Mouse (Mus musculus) frontal cortex, adult (tissue): Measurements from ENCODE around the gene Dennd6b.
A peak's percentile ranks its signal among the peaks of the same experiment; 100 is the strongest.

Experiments
- ATAC-seq: cut with Nextera tagmentation; 2 replicates; pipeline ENCODE4 v1.9.2; 2017; ENCODE audit warnings: mild to moderate bottlenecking, moderate library complexity, mixed read lengths; ENCODE audit not compliant: low TSS enrichment

Dennd6b gene

DNA sequence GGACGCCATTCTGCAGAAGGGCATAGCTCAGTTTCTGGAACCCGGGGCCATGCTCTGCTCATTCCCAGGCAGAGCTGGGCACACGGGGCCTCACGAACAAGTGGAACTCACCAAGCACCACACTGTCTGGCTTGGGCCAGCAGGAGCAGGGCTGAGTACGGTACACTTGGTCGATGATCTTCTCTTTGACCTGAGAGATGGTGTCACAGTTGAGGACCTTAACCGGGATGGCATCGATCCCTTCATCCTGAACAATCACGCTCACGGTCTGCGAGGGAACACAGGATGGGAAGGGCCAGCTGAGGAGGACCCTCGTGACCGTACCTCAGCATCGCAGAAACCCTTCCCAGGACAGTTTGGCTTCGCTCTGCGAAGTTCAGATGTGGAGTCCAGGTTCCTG lies 37.8 kb downstream of the Dennd6b start:
- ATAC-seq: no peak

DNA sequence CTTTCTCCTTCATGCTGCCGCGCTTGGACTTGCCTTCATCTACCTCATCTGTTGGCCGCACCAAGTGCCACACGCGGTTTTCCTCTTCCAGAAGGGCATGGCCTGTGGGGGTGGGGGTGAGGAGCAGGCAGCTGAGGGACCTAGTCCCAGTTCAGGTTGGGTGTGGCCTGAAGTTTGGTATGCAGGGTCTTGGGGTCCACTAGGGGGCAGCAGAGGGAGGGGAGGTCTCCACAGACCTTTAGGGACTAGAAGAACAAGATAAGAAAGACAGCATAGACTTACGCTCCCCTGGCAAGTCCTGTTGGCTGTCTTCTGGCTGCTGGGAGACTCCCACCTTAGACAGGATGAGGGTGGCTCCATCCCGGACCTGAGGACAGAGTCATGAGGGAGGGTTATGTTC lies 38.3 kb downstream of the Dennd6b start:
- no peak for ATAC-seq

DNA sequence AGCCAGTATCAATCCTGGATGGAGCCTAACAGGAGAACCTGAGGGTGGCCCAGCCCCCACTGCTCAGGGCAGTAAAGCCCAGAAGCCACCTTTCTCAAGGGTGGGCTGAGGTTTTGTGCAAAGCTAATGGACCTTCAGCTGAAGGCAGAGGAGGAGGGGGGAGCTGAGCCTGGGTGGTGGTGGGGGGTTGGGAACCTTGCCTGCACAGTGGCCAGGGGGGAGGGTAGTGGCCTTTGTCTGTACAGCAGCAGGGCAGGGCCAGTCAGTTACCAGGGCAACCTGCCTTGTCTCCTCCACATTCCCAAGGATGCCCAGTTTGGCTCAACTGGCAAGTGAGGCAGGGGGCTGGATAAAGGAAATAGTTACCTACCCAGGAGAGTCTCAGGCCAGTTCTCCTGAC lies 44.0 kb downstream of the Dennd6b start:
- no peak for ATAC-seq

DNA sequence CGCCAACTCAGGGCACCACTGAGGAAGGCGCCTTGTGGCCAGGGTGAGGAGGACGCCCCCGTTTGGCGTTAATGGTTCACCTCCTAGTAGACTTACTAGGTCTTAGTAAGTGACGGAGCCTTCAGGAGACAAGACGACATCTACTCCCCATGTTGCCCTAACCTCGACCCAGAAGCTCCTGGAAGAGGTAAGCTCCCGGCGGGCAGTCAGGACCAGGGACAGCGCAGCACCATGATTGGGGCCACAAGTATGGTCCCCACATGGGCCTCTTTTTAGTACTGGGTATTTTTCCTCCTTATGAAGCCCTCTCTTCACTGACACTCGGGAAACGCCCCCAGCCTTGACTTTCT lies 46.3 kb downstream of the Dennd6b start:
- no peak for ATAC-seq

DNA sequence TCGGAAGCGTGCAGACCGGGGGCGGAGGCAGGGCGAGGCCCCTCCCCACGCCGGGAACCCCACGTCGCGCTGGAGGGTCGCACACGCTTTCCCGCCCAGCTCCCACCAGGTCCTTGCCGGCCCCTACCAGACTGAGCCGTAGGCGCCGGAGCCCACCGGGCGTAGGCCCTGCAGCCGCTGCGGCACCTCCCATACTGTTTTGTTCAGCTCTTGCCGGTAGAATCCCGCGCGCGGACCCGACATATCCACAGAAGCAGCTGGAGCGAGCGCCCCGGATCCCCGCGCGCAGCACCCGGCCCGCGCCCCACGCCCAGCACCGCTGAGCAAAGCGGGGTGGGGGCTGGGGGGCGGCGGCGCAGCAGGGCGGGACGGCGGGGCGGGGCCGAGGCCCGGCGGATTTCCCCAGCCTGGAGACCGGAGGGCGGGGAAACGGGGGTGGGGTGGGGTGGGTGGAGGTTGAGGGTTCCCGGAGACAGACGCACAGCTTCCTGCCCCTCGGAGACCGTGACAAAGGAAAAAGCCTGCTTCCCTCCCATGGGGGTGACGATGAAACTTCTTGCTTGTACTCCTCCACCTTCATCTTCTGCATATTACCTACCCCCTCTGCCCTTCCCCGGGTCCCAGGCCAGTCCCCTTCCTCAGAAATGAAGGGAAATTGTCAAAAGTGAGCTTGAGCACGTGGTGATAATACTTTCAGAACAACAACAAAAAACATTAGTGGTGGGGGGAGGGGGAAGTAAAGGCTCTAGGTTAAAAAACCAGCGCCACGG lies 46.8 kb downstream of the Dennd6b start, which contains the start of gene Mapk11:
TSS of gene Mapk11 (minus strand) at position 358 of the 770 bp plus-strand sequence.
- 0 out of 2 replicates have a peak, but pooled peaks have one; percentile 18 for ATAC-seq

- peak; percentile 21; the same call in 1 of the 2 replicates for ATAC-seq
Observed at GRCm38 (mm10) chr15:89148496-89149270, 47.6 kb downstream of the Dennd6b start.

DNA sequence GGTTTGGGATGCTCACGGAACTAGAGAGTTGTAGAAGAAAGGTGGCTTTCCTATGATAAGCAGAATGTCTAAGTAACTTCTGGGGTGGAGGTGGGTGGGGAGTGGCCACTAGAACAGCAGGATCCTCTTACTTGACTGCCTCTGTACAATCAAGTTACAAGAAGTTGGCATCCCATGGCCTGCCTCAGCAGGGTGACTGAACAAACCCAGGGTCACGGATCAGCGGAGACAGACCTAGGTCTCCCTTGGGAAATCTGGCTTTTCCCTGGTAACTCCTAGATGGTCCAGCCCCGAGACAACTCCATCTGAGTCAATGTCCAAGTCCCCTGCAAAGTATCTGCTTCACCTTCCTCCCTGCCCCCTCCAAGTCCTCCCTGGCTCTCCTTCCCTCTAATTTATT lies 48.4 kb downstream of the Dennd6b start:
- no peak for ATAC-seq

DNA sequence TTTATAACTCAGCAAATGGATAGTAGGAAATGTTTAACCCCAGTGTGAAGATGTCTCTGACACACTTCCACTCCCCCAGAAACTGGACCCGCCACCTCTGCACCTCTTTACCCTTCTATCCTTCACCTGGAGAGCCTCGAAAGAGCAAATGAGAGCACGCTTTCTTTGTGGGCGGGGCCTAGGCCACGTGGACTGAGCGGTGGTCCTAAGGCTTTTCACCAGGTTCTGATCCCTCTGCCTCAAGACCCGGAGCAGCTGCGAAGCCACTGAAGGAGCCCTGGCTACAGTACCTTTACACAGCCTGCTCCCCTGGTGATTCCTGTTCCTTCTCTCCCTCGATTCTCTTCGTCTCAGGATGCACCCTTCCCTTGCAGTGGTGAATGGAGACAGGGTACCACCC lies 48.8 kb downstream of the Dennd6b start:
- no peak for ATAC-seq

GRCm38 (mm10) chr15:89147024-89147423 lies 49.3 kb downstream of the Dennd6b start:
- peak; percentile 11; the same call in 1 of the 2 replicates for ATAC-seq

- ATAC-seq: peak; percentile 56; the same call in 1 of the 2 replicates
Observed at GRCm38 (mm10) chr15:89146537-89146936, 49.8 kb downstream of the Dennd6b start.

DNA sequence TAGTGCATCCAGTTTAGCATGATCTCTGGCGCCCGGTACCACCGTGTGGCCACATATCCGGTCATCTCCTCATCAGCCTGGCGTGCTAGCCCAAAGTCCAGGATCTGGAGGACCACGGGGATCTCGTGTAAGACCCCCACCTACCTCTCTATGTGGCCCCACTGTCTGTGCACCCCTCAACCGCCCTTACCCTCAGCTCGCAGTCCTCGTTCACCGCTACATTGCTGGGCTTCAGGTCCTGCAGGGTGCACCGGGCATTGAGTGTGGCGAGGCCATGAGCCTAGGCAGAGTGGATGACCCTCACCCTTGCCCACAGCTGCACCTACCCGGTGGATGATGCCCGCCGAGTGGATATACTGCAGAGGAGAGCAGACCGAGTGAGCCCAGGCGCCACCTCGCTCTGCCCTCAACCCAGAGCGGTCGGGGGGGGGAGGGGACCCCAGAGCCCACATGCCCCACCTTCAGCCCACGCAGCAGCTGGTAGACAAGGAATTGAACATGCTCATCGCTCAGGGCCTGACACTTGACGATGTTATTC lies 50.4 kb downstream of the Dennd6b start:
- no peak for ATAC-seq

DNA sequence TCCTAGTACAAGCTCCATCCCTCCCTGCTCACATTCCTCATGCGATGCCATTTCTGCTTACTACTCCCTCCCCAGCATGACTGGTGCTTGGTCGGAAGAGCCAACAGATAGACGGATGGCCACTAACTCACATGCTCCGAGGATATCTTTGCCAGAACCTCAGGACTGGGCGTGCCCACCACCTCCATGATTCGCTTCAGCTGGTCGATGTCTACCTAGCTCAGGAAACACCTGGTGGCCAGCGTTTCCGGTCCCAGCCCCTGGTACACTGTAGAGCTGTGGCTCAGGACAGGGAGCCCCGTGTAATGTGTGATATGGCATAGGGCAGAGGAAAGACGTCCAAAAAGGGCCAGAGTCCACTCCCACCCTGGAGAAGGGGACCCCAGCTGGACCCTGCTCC lies 51.3 kb downstream of the Dennd6b start:
- ATAC-seq: no peak

DNA sequence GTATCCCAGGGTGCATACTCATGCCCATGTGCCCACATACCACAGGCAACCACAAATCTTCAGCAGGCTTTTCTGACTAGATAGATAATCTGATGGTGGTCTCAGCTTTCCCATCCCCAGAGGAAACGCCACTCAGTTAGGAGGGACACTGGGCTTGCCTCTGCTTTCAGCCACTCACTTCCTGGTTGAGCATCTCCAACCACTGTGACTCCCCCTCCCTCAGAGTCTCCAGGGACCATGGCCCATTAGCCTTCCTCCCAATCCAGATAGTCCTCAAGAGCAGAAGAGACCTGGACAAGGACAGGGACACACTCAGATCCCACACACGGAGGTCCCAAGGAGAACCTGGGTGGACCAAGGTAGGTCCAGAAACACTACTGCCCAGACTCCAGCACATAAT lies 53.2 kb downstream of the Dennd6b start:
- ATAC-seq: no peak

GRCm38 (mm10) chr15:89141905-89142304 lies 54.4 kb downstream of the Dennd6b start:
- no peak for ATAC-seq

- ATAC-seq: no peak
Observed at GRCm38 (mm10) chr15:89141443-89141842, 54.9 kb downstream of the Dennd6b start.

DNA sequence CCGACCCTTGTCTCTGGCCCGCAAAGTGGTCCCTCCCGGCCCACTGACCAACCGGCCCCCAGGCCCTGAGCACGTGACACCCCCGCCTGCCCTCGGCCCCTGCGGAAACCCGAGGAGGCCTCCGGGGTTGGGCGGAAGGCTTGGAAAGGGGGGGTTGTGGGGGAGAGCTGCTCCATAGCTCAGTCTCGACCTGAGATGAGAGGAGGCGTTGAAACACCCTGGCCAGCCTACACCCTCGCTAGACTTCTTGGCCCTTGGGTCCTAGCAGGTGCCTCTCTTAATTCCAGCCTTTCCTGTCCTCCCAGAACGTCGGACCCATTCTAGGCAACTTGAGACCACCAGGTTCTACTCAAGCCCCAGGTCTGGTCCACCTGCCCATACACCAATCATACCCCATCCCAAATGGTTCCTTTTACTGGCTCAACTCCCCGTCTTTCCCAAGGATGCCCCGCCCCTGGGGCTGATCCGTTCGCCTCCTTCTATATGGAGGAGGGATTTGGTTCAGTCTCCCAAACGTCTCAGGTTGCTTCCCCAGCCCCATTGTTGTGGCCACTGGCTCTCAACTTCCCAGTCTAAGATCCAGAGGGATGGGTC lies 55.5 kb downstream of the Dennd6b start, which contains the start of gene Mapk12:
TSS of gene Mapk12 (minus strand) at position 45 of the 594 bp plus-strand sequence.
- ATAC-seq: peak; percentile 22; the same call in 1 of the 2 replicates

GRCm38 (mm10) chr15:89140048-89140658 lies 56.1 kb downstream of the Dennd6b start:
- peak; percentile 61 for ATAC-seq

DNA sequence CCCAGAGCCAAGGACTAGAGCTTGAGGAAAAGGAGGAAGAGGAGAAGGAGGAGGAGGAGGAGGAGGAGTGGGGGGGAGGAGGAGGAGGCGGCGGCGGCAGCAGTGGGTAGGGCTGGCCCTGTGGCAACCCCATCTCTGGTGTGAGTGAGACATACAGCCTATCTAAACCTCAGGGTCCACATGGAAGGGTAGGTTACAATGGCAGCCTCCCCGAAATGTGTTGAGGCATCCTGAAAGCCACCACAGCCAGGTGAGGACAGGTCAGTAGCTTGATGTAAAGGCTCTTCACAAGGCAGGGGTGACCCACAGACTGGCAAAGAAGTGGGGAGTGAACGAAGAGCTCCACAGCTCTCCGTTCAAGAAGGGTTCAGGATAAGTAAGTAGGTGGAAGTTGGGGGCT lies 57.8 kb downstream of the Dennd6b start:
- no peak for ATAC-seq

GRCm38 (mm10) chr15:89138046-89138405 lies 58.3 kb downstream of the Dennd6b start:
- no peak for ATAC-seq

DNA sequence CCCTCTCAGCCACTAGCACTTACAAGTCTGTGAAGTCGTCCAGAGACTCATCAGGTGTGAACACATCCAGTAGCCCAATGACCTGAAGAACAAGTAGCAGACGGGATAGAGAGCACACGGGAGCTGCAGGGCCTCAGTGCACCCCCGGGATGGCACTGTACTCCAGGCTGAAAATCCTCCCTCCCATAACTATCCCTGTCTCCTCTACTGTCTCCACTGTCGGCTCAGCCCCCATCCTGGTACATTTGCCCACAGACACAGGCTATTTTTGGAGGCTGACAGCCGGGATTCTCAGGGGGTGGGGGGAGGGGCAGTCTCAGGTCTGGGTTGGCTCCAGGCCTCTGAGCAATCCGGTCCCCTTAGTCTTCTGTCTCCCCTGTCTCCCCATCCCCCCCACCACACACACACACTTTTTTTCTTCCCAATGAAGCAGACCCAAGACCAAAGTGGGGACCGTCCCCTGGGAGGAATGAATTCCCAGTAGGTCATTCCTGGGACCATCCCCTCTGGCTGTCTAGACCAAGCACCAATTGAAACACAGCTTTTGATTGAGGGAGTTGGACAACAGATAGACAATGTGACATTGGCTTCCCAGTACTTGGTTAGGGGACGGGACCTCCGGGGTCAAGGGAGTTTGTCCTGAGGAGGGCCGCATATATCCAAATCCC lies 58.8 kb downstream of the Dennd6b start:
- ATAC-seq: peak; percentile 48; the same call in 1 of the 2 replicates

DNA sequence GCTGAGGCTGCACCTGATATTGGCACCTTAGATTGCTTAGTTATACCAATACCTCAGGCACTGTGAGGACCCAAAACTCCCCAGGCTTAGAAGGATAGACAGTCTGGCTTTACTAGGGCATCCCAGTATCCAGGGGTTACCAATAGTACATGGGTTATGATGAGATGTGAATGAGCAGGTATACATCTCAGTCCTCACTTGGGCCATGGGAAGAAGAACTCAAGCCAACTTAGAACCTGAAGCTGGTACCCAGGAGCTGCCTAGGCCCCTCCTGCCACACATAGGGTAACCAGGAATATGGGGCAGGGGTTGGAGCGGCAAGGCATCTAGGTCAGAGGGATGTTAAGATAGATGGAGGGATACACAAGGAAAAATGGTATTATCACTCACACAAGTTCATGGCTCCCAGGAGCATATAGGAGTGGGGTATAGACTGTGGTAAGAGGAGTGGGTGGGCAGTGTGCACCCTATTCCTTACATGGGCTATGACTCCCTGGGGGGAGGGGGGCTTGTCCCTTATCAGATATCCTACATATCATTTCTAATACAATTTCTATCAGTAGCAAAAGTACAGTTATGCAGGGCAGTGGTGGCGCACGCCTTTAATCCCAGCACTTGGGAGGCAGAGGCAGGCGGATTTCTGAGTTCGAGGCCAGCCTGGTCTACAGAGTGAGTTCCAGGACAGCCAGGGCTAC lies 59.7 kb downstream of the Dennd6b start:
- no peak for ATAC-seq
